Mouse (Mus musculus) MEL (cell line): ENCODE data around the gene Fbxl7.

Source experiments
- BHLHE40 ChIP-seq: IDR thresholded peaks from 2 replicates; pipeline ENCODE4 v1.6.1; 2012; ENCODE audit warnings: low read depth, mild to moderate bottlenecking, inconsistent platforms, low read length, improper control_type of control experiment, borderline replicate concordance
- CTCF ChIP-seq, 3 experiments: IDR thresholded peaks in 2 of 3; conservative IDR thresholded peaks in 1 of 3; 2 replicates each; pipeline ENCODE4 v1.5.1; 2011 to 2012; ENCODE audit warnings: low read length in 3 of 3, low read depth in 2 of 3, mild to moderate bottlenecking in 2 of 3, improper control_type of control experiment in 1 of 3, inconsistent platforms in 1 of 3, mixed read lengths in 1 of 3, moderate library complexity in 1 of 3; ENCODE audit not compliant: control insufficient read depth in 1 of 3, insufficient read depth in 1 of 3, poor library complexity in 1 of 3, severe bottlenecking in 1 of 3
- E2F4 ChIP-seq: IDR thresholded peaks from 2 replicates; pipeline ENCODE4 v1.6.1; 2011; ENCODE audit warnings: low read depth, low read length, improper control_type of control experiment, borderline replicate concordance
- HCFC1 ChIP-seq: IDR thresholded peaks from 2 replicates; pipeline ENCODE4 v1.6.1; 2012; ENCODE audit warnings: low read depth, mild to moderate bottlenecking, inconsistent platforms, low read length, improper control_type of control experiment, moderate library complexity
- MAX ChIP-seq: IDR thresholded peaks from 2 replicates; pipeline ENCODE4 v1.6.1; 2011; ENCODE audit warnings: low read length, improper control_type of control experiment
- MEF2A ChIP-seq: IDR thresholded peaks from 2 replicates; pipeline ENCODE4 v1.6.1; 2014; ENCODE audit warnings: low read depth, mild to moderate bottlenecking, inconsistent platforms, low read length, improper control_type of control experiment; ENCODE audit not compliant: poor library complexity, insufficient replicate concordance, severe bottlenecking; ENCODE audit errors: extremely low read depth
- MYC ChIP-seq: IDR thresholded peaks from 2 replicates; pipeline ENCODE4 v1.6.1; 2011; ENCODE audit warnings: low read depth, mild to moderate bottlenecking, low read length, improper control_type of control experiment, moderate library complexity
- NELFE ChIP-seq: IDR thresholded peaks from 2 replicates; pipeline ENCODE4 v1.6.1; 2011; ENCODE audit warnings: low read depth, low read length, improper control_type of control experiment
- POLR2A ChIP-seq, 2 experiments: IDR thresholded peaks; 2 replicates each; pipeline ENCODE4 v1.6.1; 2011 to 2012; ENCODE audit warnings: low read length in 2 of 2, mild to moderate bottlenecking in 2 of 2, control low read depth in 1 of 2, improper control_type of control experiment in 1 of 2, low read depth in 1 of 2, moderate library complexity in 1 of 2; ENCODE audit not compliant: control insufficient read depth in 1 of 2, insufficient read depth in 1 of 2, poor library complexity in 1 of 2
- RAD21 ChIP-seq: IDR thresholded peaks from 2 replicates; pipeline ENCODE4 v1.6.1; 2011; ENCODE audit warnings: mild to moderate bottlenecking, low read depth, low read length, improper control_type of control experiment
- TBP ChIP-seq: IDR thresholded peaks from 2 replicates; pipeline ENCODE4 v1.8.0; 2011; ENCODE audit warnings: low read depth, low read length, improper control_type of control experiment
- UBTF ChIP-seq: IDR thresholded peaks from 2 replicates; pipeline ENCODE4 v1.6.1; 2012; ENCODE audit warnings: low read depth, mild to moderate bottlenecking, inconsistent platforms, low read length, improper control_type of control experiment, moderate library complexity, borderline replicate concordance; ENCODE audit not compliant: insufficient read depth
- ZKSCAN1 ChIP-seq: IDR thresholded peaks from 2 replicates; pipeline ENCODE4 v1.6.1; 2012; ENCODE audit warnings: low read depth, mild to moderate bottlenecking, inconsistent platforms, low read length, improper control_type of control experiment, moderate library complexity

DNA sequence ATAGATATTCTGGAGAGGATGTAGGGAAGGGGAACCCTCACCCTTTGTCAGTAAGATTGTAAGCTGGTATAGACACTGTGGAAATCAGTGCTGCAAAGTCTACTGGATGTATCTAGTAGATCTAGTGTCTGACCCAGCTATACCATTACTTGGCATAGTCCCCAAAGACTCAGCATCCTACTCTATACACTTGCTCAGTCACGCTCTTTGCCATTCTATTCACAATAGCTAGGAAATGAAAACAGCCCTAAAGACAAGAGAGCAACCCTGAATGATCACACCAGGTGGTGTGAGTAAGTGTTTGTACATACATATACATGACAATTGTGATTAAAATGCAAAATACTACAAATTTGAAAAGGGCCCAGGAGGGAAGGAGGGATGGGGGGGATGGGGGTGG is 23.1 kb downstream of the Fbxl7 start:
- TF ChIP-seq NELFE (no peak), E2F4 (no peak), CTCF (IDR thresholded peaks at IDR 0.05 in 2 of 3, conservative IDR thresholded peaks at IDR 0.05 in 1 of 3; ENCODE audit: control insufficient read depth in 1 of 3, insufficient read depth in 1 of 3, low read depth in 2 of 3, low read length in 3 of 3, poor library complexity in 1 of 3, severe bottlenecking in 1 of 3) (no peak), MAX (no peak), UBTF (no peak), HCFC1 (no peak), MEF2A (no peak), TBP (no peak), BHLHE40 (no peak), ZKSCAN1 (no peak), RAD21 (no peak), MYC (no peak), POLR2A (IDR thresholded peaks at IDR 0.05; ENCODE audit: control insufficient read depth in 1 of 2, insufficient read depth in 1 of 2, low read depth in 1 of 2, low read length in 2 of 2, poor library complexity in 1 of 2) (no peak)
